Mouse (Mus musculus): ENCODE data around the gene Lrit3. TPM values are rescaled to one million over a fixed set of nuclear protein-coding genes. Genes with fewer than 3 reads are reported as not detected.
A peak's percentile ranks its signal among the peaks of the same experiment; 100 is the strongest.
"Not testable (repeated sequence)": the region's sequence is repeated elsewhere in the genome, so short reads cannot be mapped to it uniquely, and the experiment has no call there.

The Lrit3 gene
- polyA plus RNA-seq, 1 experiment from 2014 or later = not detected

DNA sequence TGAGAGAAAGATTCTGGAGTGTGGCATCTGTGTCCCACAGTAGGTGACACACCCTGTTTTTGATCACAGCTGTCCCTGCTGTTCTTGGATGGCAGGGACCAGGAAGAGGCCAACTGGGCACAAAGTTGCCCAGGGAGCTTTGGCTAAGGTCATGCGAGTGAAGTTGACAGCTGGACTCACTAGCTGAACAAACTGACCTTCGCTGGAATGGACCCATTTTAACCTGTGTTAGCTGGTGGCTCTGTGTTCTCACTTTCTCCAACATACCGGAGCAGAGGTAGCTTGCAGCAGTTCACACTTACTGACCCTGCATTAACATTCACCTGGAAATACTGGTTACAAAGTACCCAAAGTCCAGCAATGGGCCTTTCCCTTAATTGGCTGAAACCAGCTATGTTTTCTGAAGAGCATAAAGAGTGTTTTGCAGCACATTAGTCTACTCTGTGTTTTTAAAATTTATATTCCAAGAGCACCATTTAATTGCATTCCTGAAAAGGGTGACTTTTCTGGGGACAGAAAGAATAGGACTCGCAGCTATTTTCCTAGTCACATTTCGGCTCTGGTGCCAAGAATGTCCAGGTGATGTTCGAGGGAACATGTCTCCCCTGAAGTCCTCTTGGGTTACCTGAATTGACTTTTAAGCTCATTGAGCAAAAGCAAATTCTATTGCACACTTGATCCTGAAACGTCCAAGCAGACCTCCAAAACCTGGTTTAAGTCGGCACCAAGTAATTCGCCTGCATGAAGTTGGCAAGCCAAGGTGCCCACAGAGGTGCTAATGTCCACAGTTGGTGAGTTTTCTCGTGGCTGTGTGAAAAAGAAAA lies 36.6 kb downstream of the Lrit3 start:
- Histone ChIP-seq H3K9ac (no peak overlapping the region), H3K4me2 (no peak overlapping the region), H3K4me1 (no peaks in the 10 kb centered on the region), H3K4me3 (no peak overlapping the region), H3K36me3 (ENCODE audit: poor library complexity, severe bottlenecking) (no peaks in the 10 kb centered on the region), H3K27ac (no peak overlapping the region), H3K27me3 (no peaks in the 10 kb centered on the region), H3K9me3 (replicated peaks) (no peaks in the 10 kb centered on the region)
- WGBS = 85% methylated on average over 10 of the region's 10 CpGs
- ATAC-seq = no peak

DNA sequence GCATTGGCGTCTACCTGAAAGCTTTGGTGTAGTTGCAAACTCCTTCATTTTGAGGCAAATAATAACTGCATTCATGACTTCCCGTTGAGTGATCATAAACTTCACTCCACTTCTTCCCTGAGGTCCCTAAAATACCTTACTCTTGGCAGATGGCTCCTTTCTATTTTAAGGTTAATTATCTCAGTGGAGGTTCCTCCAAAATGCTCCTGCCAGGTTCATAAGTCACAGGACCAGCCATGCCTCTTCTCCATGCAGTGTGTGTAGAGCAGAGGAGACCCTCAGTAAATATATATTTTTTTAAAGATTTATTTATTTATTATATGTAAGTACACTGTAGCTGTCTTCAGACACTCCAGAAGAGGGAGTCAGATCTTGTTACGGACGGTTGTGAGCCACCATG lies 37.7 kb downstream of the Lrit3 start:
- Histone ChIP-seq H3K4me1 (no peaks in the 10 kb centered on the region), H3K4me3 (no peak overlapping the region), H3K4me2 (no peak overlapping the region), H3K9me3 (replicated peaks) (no peaks in the 10 kb centered on the region), H3K9ac (no peak overlapping the region), H3K36me3 (ENCODE audit: poor library complexity, severe bottlenecking) (no peaks in the 10 kb centered on the region), H3K27ac (no peak overlapping the region), H3K27me3 (no peaks in the 10 kb centered on the region)
- 88% methylated on average over 4 of the region's 4 CpGs for WGBS
- no peak for ATAC-seq

DNA sequence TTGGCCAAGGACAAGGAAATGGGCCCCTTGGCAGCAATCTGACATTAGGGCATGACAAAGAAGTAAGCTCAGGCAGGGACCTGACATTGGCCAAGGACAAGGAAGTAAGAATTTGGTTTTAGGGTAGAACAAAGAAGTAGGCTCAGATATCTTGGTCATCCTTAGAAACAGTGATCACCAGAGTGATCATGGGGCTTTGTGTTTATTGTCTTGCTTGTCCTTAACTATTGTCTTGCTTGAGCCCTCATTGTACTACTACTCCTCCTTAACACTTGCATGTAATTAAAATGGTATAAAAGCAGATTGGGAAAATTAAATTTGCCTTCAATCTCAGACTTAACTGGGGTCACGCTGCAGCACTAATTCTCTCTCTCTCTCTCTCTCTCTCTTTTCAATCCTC lies 46.2 kb downstream of the Lrit3 start:
- not testable (repeated sequence) for H3K27me3 ChIP-seq; H3K36me3 ChIP-seq (ENCODE audit: poor library complexity, severe bottlenecking); H3K4me3 ChIP-seq; H3K9me3 ChIP-seq (replicated peaks); H3K9ac ChIP-seq; H3K27ac ChIP-seq; H3K4me2 ChIP-seq; ATAC-seq
- WGBS = 78% methylated on average over 1 of the region's 1 CpGs
- peaks cover 13% of the 10 kb centered on the region for H3K4me1 ChIP-seq

DNA sequence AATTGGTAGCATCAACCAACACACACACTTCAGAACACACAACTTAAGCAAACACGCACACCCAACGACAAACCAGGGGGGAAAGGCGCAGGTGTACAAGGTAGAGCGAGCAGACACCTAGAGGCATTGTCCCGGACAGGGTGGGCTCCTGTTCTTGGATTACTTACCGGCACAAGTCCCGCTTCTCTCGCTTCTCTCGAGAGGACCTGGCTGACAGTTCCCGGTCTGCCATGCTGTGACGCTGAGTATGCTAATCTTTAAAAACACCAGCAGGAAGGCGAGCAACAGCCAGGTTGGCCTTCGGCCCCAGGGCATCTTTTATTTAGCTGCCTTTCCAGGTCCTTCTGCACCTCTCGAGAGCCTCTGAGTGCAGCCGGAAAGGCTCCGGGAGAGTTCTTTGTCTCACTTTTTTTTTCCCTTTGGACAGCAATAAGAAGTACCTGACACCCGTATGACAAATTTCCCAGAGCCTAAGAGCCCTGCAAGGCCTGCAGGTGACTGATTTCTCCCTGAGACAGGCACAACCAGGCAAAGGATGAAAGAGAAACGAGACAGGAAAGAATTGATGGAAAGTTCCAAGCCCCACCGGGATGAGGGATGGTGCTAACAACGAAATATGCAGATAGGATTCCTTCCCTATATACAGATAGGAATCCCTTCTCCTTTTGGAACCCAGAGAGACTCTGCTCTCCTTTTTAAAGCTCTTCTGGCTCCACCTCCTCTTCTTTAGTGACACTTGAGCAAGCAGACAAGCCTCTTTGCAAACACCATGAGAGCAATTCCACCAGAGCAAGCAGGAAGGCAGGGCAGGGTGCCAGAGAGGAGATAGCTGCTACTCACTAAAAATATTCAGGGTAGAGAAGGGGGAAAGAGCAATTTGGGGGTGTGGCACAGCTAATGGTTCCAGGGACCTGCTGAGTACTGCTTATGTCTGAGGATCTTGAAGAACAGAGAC lies 48.9 kb downstream of the Lrit3 start, which contains the start of gene Egf:
Egf (minus strand) TSS at position 667 of the 955 bp plus-strand sequence.
- Histone ChIP-seq H3K9me3 (replicated peaks) (no peaks in the 10 kb centered on the region), H3K4me2 (peak within 1 kb of the TSS; percentile 57), H3K4me3 (peak within 1 kb of the TSS; percentile 28), H3K27me3 (0 out of 2 replicates have a peak, but pooled peaks cover 8% of the 10 kb centered on the region), H3K27ac (no peak within 1 kb of the TSS), H3K36me3 (ENCODE audit: poor library complexity, severe bottlenecking) (no peaks in the 10 kb centered on the region), H3K4me1 (peaks cover 13% of the 10 kb centered on the region), H3K9ac (no peak within 1 kb of the TSS)
- peak; percentile 72 for ATAC-seq
- WGBS = 9% methylated on average over 20 of the region's 20 CpGs

DNA sequence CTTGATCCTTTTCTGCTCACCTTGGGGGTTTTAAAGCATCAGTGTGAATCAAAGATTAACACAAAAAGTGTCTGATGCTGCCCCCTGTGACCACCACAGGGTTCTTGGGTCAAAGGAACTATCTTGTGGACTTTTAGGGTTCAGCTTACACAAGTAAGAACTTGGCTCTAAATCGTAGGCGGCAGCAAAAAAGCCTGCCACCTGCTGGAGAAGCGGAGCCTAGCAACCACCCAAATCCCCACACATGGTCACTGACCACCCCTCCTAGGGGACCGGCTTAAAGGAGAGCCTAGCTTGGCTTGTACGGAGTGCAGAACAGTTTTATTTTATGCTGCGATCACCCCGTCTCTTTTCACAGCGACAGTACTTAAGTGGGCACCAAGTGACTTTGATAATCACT lies 59.0 kb downstream of the Lrit3 start:
- 56% methylated on average over 8 of the region's 8 CpGs for WGBS
- H3K9ac ChIP-seq = no peak overlapping the region
- H3K4me2 ChIP-seq = no peak overlapping the region
- H3K4me3 ChIP-seq = no peak overlapping the region
- ATAC-seq = no peak
- H3K27me3 ChIP-seq = no peaks in the 10 kb centered on the region
- no peaks in the 10 kb centered on the region for H3K36me3 ChIP-seq (ENCODE audit: poor library complexity, severe bottlenecking)
- no peak overlapping the region for H3K27ac ChIP-seq
- no peaks in the 10 kb centered on the region for H3K4me1 ChIP-seq
- H3K9me3 ChIP-seq (replicated peaks) = no peaks in the 10 kb centered on the region

DNA sequence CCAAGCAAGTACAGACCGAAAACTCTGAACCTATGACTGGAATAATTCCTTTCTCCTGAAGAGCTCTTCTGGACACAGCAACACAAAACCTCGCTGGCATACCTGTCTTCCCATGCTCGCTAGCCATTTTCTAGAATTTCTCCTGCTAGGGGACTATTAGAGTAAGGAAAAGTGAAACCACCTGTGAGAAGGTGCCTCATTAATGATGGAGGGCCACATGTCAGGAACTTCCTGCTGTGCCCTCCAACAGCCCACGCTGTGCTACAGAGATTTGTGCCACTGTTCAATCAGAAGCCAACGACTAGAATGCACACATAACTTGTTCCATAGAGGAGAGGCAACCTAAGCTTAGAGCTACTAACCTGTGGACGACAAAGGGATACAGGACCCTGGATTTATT lies 61.0 kb downstream of the Lrit3 start:
- peaks cover 8% of the 10 kb centered on the region for H3K4me1 ChIP-seq
- ATAC-seq = no peak
- H3K9ac ChIP-seq = no peak overlapping the region
- H3K9me3 ChIP-seq (replicated peaks) = no peaks in the 10 kb centered on the region
- no peaks in the 10 kb centered on the region for H3K27me3 ChIP-seq
- no peaks in the 10 kb centered on the region for H3K36me3 ChIP-seq (ENCODE audit: poor library complexity, severe bottlenecking)
- no peak overlapping the region for H3K4me3 ChIP-seq
- WGBS = 81% methylated on average over 6 of the region's 6 CpGs
- H3K4me2 ChIP-seq = no peak overlapping the region
- H3K27ac ChIP-seq = no peak overlapping the region

DNA sequence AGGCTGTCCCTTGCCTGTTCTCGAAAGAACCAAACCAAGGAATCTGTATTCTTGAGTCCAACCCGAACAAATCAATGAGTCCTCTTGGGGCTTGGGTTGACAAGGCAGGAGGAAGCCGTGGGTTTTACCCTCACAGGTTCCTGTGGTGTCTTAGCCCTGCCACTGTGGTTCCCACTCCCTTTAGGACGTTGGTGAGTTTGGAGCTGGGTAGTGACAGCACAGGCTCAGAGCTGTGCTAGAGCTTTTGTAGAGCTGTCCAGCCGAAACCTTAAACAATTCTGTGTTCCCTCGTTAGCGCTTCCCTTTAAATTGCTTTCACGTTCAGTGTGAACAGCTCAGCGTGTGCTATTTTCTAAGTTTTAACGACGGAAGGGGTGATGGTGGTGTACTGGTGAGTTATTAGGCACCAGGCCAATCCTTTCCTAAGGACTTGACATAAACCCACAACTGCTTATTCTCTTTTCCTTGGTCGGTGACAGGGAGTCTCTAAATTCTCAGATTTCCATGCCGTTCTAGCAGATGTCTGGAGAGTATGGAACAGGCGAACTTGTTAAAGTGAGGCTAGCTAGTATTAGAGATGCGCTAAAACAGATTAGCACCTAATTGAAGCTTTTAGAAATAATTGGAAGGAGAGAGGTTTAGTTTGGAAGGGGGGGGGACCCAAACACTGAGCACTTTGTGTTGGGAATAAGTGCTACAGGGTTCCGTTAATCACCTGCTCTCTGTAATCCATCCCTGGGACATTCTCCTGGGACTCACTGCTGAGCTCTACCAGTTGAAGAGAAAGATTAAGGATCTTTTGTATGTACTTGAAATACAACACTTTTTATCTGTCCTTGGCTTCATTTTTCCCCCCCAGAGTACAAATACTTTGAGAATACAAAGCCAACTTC lies 65.3 kb downstream of the Lrit3 start:
- peak; percentile 70; the same call in 1 of the 2 replicates for ATAC-seq
- 23% methylated on average over 16 of the region's 16 CpGs for WGBS

More for the DNA sequence above, 65.3 kb downstream of the Lrit3 start:
- H3K27me3 ChIP-seq = no peaks in the 10 kb centered on the region
- no peaks in the 10 kb centered on the region for H3K36me3 ChIP-seq (ENCODE audit: poor library complexity, severe bottlenecking)
- H3K9me3 ChIP-seq (replicated peaks) = no peaks in the 10 kb centered on the region
- H3K9ac ChIP-seq = 0 out of 2 replicates have a peak overlapping the region, but pooled peaks have one; percentile 8
- peak overlapping the region; percentile 15; the same call in 1 of the 2 replicates for H3K4me2 ChIP-seq
- peaks cover 8% of the 10 kb centered on the region for H3K4me1 ChIP-seq
- no peak overlapping the region for H3K4me3 ChIP-seq
- no peak overlapping the region for H3K27ac ChIP-seq

Other genes with a start within 250 kb of the Lrit3 start
- 1.7 and 2.0 TPM in 2 replicates for gene Egf, start 48.7 kb downstream of the Lrit3 start, polyA plus RNA-seq (2015; fragmentation: Nextera tagmentation; extraction: Ambion mirVana)
- gene Rrh, start 18.6 kb upstream of the Lrit3 start, polyA plus RNA-seq (2015; fragmentation: Nextera tagmentation; extraction: Ambion mirVana) = 0.34 and 0.46 TPM in 2 replicates
- gene Gar1, start 27.4 kb upstream of the Lrit3 start, polyA plus RNA-seq (2015; fragmentation: Nextera tagmentation; extraction: Ambion mirVana) = 63.1 and 65.7 TPM in 2 replicates
- 0.30 and 0.31 TPM in 2 replicates for gene Cfi, start 31.9 kb upstream of the Lrit3 start, polyA plus RNA-seq (2015; fragmentation: Nextera tagmentation; extraction: Ambion mirVana)
- 29.5 and 31.3 TPM in 2 replicates for gene Pla2g12a, start 74.6 kb upstream of the Lrit3 start, polyA plus RNA-seq (2015; fragmentation: Nextera tagmentation; extraction: Ambion mirVana)
- gene Casp6, start 97.4 kb upstream of the Lrit3 start, polyA plus RNA-seq (2015; fragmentation: Nextera tagmentation; extraction: Ambion mirVana) = 43.6 and 44.8 TPM in 2 replicates
- 3.9 and 6.7 TPM in 2 replicates for gene Mcub, start 166.2 kb upstream of the Lrit3 start, polyA plus RNA-seq (2015; fragmentation: Nextera tagmentation; extraction: Ambion mirVana)